19 mouse cellular contexts compared by ENCODE assay signal in the genomic region with DNA sequence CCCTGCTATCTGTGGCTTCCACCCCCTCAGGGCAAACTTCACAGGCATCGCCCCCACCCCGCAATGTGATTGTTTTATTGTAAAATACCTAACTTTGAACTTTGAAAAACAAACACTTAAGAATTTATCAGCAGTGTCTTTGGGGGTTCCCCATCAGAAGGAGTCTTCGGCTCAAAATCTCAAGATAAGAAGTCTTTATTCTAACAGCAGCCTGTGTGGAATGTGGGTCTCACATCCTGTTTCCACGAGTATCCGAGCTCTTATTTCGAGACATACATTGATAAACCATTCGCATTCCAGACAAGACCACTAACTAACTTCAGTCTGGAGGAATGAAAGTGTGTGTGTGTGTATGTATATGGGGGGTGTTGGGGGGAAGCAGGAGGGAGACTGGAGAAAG.
DNase-seq lines count a peak whose midpoint lies in the region; ATAC-seq and TF ChIP-seq lines count a peak whose summit lies in the region.
"Had no signal": no experiment of that assay in that cellular context is flagged by ENCODE, and none has a peak within 500 bp of the region (broad histone marks: within the 10 kb centered on the region; RNA-seq: fewer than 3 reads in every experiment).

No protein-coding gene starts in this region.

- no peak for DNase-seq in heart, adult 18-20 months
- peak; percentile 61 for DNase-seq in lung, embryonic 14.5 days
- DNase-seq in lung, postnatal 14 days = no peak
- DNase-seq in embryonic facial prominence, embryonic 14.5 days (ENCODE audit: low spot score) = peak; percentile 66
- DNase-seq in thymus, postnatal 25 days = no peak
- no peak for DNase-seq in urinary bladder, postnatal 14 days (ENCODE audit: low spot score)
- DNase-seq: adrenal gland, adult 8-10 months; B cell, adult 2 months; cerebellum, adult 11-12 months; cerebellum, postnatal 25 days; gastrocnemius, postnatal 36 days; kidney, adult 9 months; layer of hippocampus, postnatal 36 days; lung, adult 2 months; right cerebral cortex, adult 18-20 months had no signal

- no peak for TF ChIP-seq CTCF in lung, embryonic 14.5 days (IDR thresholded peaks at IDR 0.05; ENCODE audit: low read depth)

- no peak overlapping the region for H3K9ac ChIP-seq in heart, embryonic 15.5 days
- no peak overlapping the region for H3K9ac ChIP-seq in lung, embryonic 14.5 days
- no peak overlapping the region for H3K9ac ChIP-seq in embryonic facial prominence, embryonic 14.5 days (ENCODE audit: low read depth, low read length)
- H3K9ac ChIP-seq in limb, embryonic 13.5 days = no peak overlapping the region
- H3K9ac ChIP-seq: hindbrain, embryonic 15.5 days had no signal

- H3K9me3 ChIP-seq in heart, embryonic 15.5 days (replicated peaks) = no peaks in the 10 kb centered on the region
- no peaks in the 10 kb centered on the region for H3K9me3 ChIP-seq in lung, embryonic 14.5 days (ENCODE audit: low read depth, low read length)
- H3K9me3 ChIP-seq in embryonic facial prominence, embryonic 14.5 days (ENCODE audit: control insufficient read depth, low read length) = no peaks in the 10 kb centered on the region
- no peaks in the 10 kb centered on the region for H3K9me3 ChIP-seq in limb, embryonic 13.5 days
- H3K9me3 ChIP-seq: forebrain, embryonic 10.5 days; hindbrain, embryonic 15.5 days had no signal

- 17% methylated on average over 7 of the region's 7 CpGs for WGBS in heart, embryonic 15.5 days
- WGBS in lung, embryonic 14.5 days = 10% methylated on average over 7 of the region's 7 CpGs
- 28% methylated on average over 7 of the region's 7 CpGs for WGBS in embryonic facial prominence, embryonic 14.5 days
- WGBS in limb, embryonic 13.5 days = 17% methylated on average over 7 of the region's 7 CpGs

- no peaks in the 10 kb centered on the region for H3K36me3 ChIP-seq in heart, embryonic 15.5 days
- H3K36me3 ChIP-seq in lung, embryonic 14.5 days (ENCODE audit: insufficient read depth) = no peaks in the 10 kb centered on the region
- no peaks in the 10 kb centered on the region for H3K36me3 ChIP-seq in embryonic facial prominence, embryonic 14.5 days (ENCODE audit: control insufficient read depth, insufficient read depth, low read length)
- H3K36me3 ChIP-seq in limb, embryonic 13.5 days = no peaks in the 10 kb centered on the region
- H3K36me3 ChIP-seq: forebrain, embryonic 10.5 days; hindbrain, embryonic 15.5 days had no signal

- H3K27ac ChIP-seq in heart, embryonic 15.5 days = 0 out of 2 replicates have a peak overlapping the region, but pooled peaks have one; percentile 24
- H3K27ac ChIP-seq in lung, embryonic 14.5 days (ENCODE audit: low read depth) = peak overlapping the region; percentile 93
- H3K27ac ChIP-seq in embryonic facial prominence, embryonic 14.5 days (replicated peaks; ENCODE audit: low read depth, low read length) = peak overlapping the region; percentile 74
- H3K27ac ChIP-seq in limb, embryonic 13.5 days = peak overlapping the region; percentile 63; the same call in 1 of the 2 replicates
- H3K27ac ChIP-seq: forebrain, embryonic 10.5 days; hindbrain, embryonic 15.5 days had no signal

- no peak overlapping the region for H3K4me3 ChIP-seq in heart, embryonic 15.5 days
- no peak overlapping the region for H3K4me3 ChIP-seq in lung, embryonic 14.5 days (ENCODE audit: low read depth, low read length)
- H3K4me3 ChIP-seq in embryonic facial prominence, embryonic 14.5 days (ENCODE audit: low read depth, low read length) = no peak overlapping the region
- H3K4me3 ChIP-seq in limb, embryonic 13.5 days = no peak overlapping the region
- H3K4me3 ChIP-seq: forebrain, embryonic 10.5 days; hindbrain, embryonic 15.5 days had no signal

- H3K27me3 ChIP-seq in heart, embryonic 15.5 days = no peaks in the 10 kb centered on the region
- no peaks in the 10 kb centered on the region for H3K27me3 ChIP-seq in lung, embryonic 14.5 days (ENCODE audit: insufficient read depth, low read length)
- H3K27me3 ChIP-seq in embryonic facial prominence, embryonic 14.5 days (replicated peaks; ENCODE audit: control insufficient read depth, insufficient read depth, low read length) = no peaks in the 10 kb centered on the region
- no peaks in the 10 kb centered on the region for H3K27me3 ChIP-seq in limb, embryonic 13.5 days
- H3K27me3 ChIP-seq: hindbrain, embryonic 15.5 days had no signal

- no peak for ATAC-seq in heart, embryonic 15.5 days (replicated peaks; ENCODE audit: insufficient number of reproducible peaks, insufficient read depth, low FRiP score, low read depth)
- peak; percentile 33; the same call in 1 of the 2 replicates for ATAC-seq in lung, embryonic 14.5 days (ENCODE audit: insufficient read depth)
- ATAC-seq in embryonic facial prominence, embryonic 14.5 days (ENCODE audit: low read depth) = no peak
- ATAC-seq in limb, embryonic 13.5 days (ENCODE audit: low FRiP score, low read depth) = no peak

- peaks cover 24% of the 10 kb centered on the region for H3K4me1 ChIP-seq in heart, embryonic 15.5 days (replicated peaks)
- H3K4me1 ChIP-seq in lung, embryonic 14.5 days (ENCODE audit: insufficient read depth) = peaks cover 37% of the 10 kb centered on the region
- peaks cover 26% of the 10 kb centered on the region for H3K4me1 ChIP-seq in embryonic facial prominence, embryonic 14.5 days (ENCODE audit: control insufficient read depth, insufficient read depth, low read length)
- H3K4me1 ChIP-seq in limb, embryonic 13.5 days = peaks cover 41% of the 10 kb centered on the region

- no peak overlapping the region for H3K4me2 ChIP-seq in heart, embryonic 15.5 days
- H3K4me2 ChIP-seq in lung, embryonic 14.5 days = peak overlapping the region; percentile 1; the same call in 1 of the 2 replicates
- no peak overlapping the region for H3K4me2 ChIP-seq in embryonic facial prominence, embryonic 14.5 days (ENCODE audit: low read depth, low read length)
- no peak overlapping the region for H3K4me2 ChIP-seq in limb, embryonic 13.5 days (replicated peaks)
- H3K4me2 ChIP-seq: hindbrain, embryonic 15.5 days had no signal

Comparison
In these comparisons a context has a peak if more than half of its experiments do, and no peak if none do; other contexts are left out.
1. DNase-seq: peak in lung, embryonic 14.5 days (single experiment) and embryonic facial prominence, embryonic 14.5 days (single experiment); none in heart, adult 18-20 months (0 of 2), lung, postnatal 14 days (single experiment), thymus, postnatal 25 days (single experiment) and urinary bladder, postnatal 14 days (single experiment).
2. H3K27ac ChIP-seq: peak in every context shown above with its lines; median percentile 93 in lung, embryonic 14.5 days; 74 in embryonic facial prominence, embryonic 14.5 days; 63 in limb, embryonic 13.5 days; 24 in heart, embryonic 15.5 days.